ENCODE assay signal across 8 mouse cellular contexts in genomic region chr7:34939262-34939951, GRCm38 (mm10). TPM values are rescaled to one million over a fixed set of nuclear protein-coding genes. Genes with fewer than 3 reads are reported as not detected.
DNase-seq lines count a peak whose midpoint lies in the region; ATAC-seq lines count a peak whose summit lies in the region.

No protein-coding gene starts in this region.

- DNase-seq in frontal cortex, postnatal 14 days (ENCODE audit: low spot score in 2 of 2) = no peak
- peak; percentile 38 for DNase-seq in cerebellum, adult 9-11 months
- DNase-seq in frontal cortex, postnatal 36 days (ENCODE audit: low spot score in 2 of 2) = peak; percentile 23 to 60
- DNase-seq in kidney, adult 11 months = peak; percentile 74
- peak; percentile 75 for DNase-seq in skeletal muscle tissue, adult 2 months (ENCODE audit: low read depth, low spot score)
- no peak for DNase-seq in spleen, postnatal 10 days (ENCODE audit: low spot score in 2 of 2)

- H3K9me3 ChIP-seq in limb, embryonic 12.5 days = peaks cover 9% of the 10 kb centered on the region

- H3K4me3 ChIP-seq in limb, embryonic 12.5 days (replicated peaks) = no peak overlapping the region

- H3K27me3 ChIP-seq in limb, embryonic 12.5 days = no peaks in the 10 kb centered on the region

- H3K36me3 ChIP-seq in limb, embryonic 12.5 days = peaks cover 50% of the 10 kb centered on the region

- peaks cover 26% of the 10 kb centered on the region for H3K4me1 ChIP-seq in limb, embryonic 12.5 days (replicated peaks)

- H3K4me2 ChIP-seq in limb, embryonic 12.5 days = peak overlapping the region; percentile 20

- H3K27ac ChIP-seq in limb, embryonic 12.5 days = peak overlapping the region; percentile 92

- H3K9ac ChIP-seq in limb, embryonic 12.5 days (replicated peaks) = no peak overlapping the region

- 20% methylated on average over 14 of the region's 14 CpGs for WGBS in limb, embryonic 12.5 days

- ATAC-seq in frontal cortex, adult (ENCODE audit: low TSS enrichment) = peak; percentile 80
- peak; percentile 34; the same call in 1 of the 2 replicates for ATAC-seq in limb, embryonic 12.5 days (ENCODE audit: insufficient number of reproducible peaks, insufficient read depth, low FRiP score, low TSS enrichment, low read depth)

RNA-seq across cellular contexts. Expression of gene Pepd, which starts 27.2 kb away (rescaled TPM):
- polyA plus RNA-seq in limb, embryonic 12.5 days (2016; fragmentation: Nextera tagmentation; extraction: Ambion mirVana) = 65.3 and 65.6 TPM in 2 replicates

Comparison
In these comparisons a context has a peak if more than half of its experiments do, and no peak if none do; other contexts are left out.
1. DNase-seq: peak in cerebellum, adult 9-11 months (single experiment), frontal cortex, postnatal 36 days (2 of 2), kidney, adult 11 months (single experiment) and skeletal muscle tissue, adult 2 months (single experiment); none in frontal cortex, postnatal 14 days (0 of 2) and spleen, postnatal 10 days (0 of 2).